Mouse (Mus musculus): ENCODE measurements around the gene Flt4.
A peak's percentile ranks its signal among the peaks of the same experiment; 100 is the strongest.
"Not testable (repeated sequence)": the region's sequence is repeated elsewhere in the genome, so short reads cannot be mapped to it uniquely, and the experiment has no call there.

Gene Flt4

GRCm38 (mm10) chr11:49608938-49609867 lies at the start of gene Flt4:
TSS of gene Flt4 (plus strand) at chr11:49609263.
- not testable (repeated sequence) for DNase-seq (ENCODE audit: low read depth, low spot score)

GRCm38 (mm10) chr11:49575054-49575453 lies 34.0 kb upstream of the Flt4 start:
- not testable (repeated sequence) for DNase-seq (ENCODE audit: low read depth, low spot score)

- not testable (repeated sequence) for DNase-seq (ENCODE audit: low read depth, low spot score)
Measured at GRCm38 (mm10) chr11:49580452-49580851, 28.6 kb upstream of the Flt4 start.

GRCm38 (mm10) chr11:49590213-49590612 lies 18.9 kb upstream of the Flt4 start:
- DNase-seq (ENCODE audit: low read depth, low spot score): no peak

- DNase-seq (ENCODE audit: low read depth, low spot score): not testable (repeated sequence)
Measured at GRCm38 (mm10) chr11:49597149-49597548, 11.9 kb upstream of the Flt4 start.

- not testable (repeated sequence) for DNase-seq (ENCODE audit: low read depth, low spot score)
Measured at GRCm38 (mm10) chr11:49608306-49608705, 757 bp upstream of the Flt4 start.

- DNase-seq (ENCODE audit: low read depth, low spot score): not testable (repeated sequence)
Measured at GRCm38 (mm10) chr11:49609868-49610824, 1.1 kb downstream of the Flt4 start.

GRCm38 (mm10) chr11:49611349-49611748 lies 2.3 kb downstream of the Flt4 start:
- not testable (repeated sequence) for DNase-seq (ENCODE audit: low read depth, low spot score)

GRCm38 (mm10) chr11:49612154-49612553 lies 3.1 kb downstream of the Flt4 start:
- no peak for DNase-seq (ENCODE audit: low read depth, low spot score)

- no peak for DNase-seq (ENCODE audit: low read depth, low spot score)
Measured at GRCm38 (mm10) chr11:49613349-49613748, 4.3 kb downstream of the Flt4 start.

- DNase-seq (ENCODE audit: low read depth, low spot score): peak; percentile 16
Measured at GRCm38 (mm10) chr11:49615856-49616725, 7.0 kb downstream of the Flt4 start.

- no peak for DNase-seq (ENCODE audit: low read depth, low spot score)
Measured at GRCm38 (mm10) chr11:49618476-49618875, 9.4 kb downstream of the Flt4 start.

- no peak for DNase-seq (ENCODE audit: low read depth, low spot score)
Measured at GRCm38 (mm10) chr11:49621953-49622352, 12.9 kb downstream of the Flt4 start.

GRCm38 (mm10) chr11:49624156-49624555 lies 15.1 kb downstream of the Flt4 start:
- no peak for DNase-seq (ENCODE audit: low read depth, low spot score)

GRCm38 (mm10) chr11:49625863-49626262 lies 16.8 kb downstream of the Flt4 start:
- no peak for DNase-seq (ENCODE audit: low read depth, low spot score)

GRCm38 (mm10) chr11:49626748-49627147 lies 17.7 kb downstream of the Flt4 start:
- no peak for DNase-seq (ENCODE audit: low read depth, low spot score)

GRCm38 (mm10) chr11:49631154-49631553 lies 22.1 kb downstream of the Flt4 start:
- DNase-seq (ENCODE audit: low read depth, low spot score): no peak

- no peak for DNase-seq (ENCODE audit: low read depth, low spot score)
Measured at GRCm38 (mm10) chr11:49632256-49632655, 23.2 kb downstream of the Flt4 start.

- no peak for DNase-seq (ENCODE audit: low read depth, low spot score)
Measured at GRCm38 (mm10) chr11:49634101-49634500, 25.0 kb downstream of the Flt4 start.

GRCm38 (mm10) chr11:49635671-49636070 lies 26.6 kb downstream of the Flt4 start:
- DNase-seq (ENCODE audit: low read depth, low spot score): no peak

- DNase-seq (ENCODE audit: low read depth, low spot score): no peak
Measured at GRCm38 (mm10) chr11:49636449-49636848, 27.4 kb downstream of the Flt4 start.
